Mouse (Mus musculus): ENCODE measurements at regions not wholly inside any gene's neighbourhood (a gene's known extent, or its start where the extent isn't known, plus 50 kb on each side); places are given as distances from the start of the nearest gene placed in this dataset.
"Not testable (repeated sequence)": the region's sequence is repeated elsewhere in the genome, so short reads cannot be mapped to it uniquely, and the experiment has no call there.

GRCm38 (mm10) chr12:70653971-70654370 is 171.3 kb upstream of the Frmd6 start:
- ATAC-seq (replicated peaks; ENCODE audit: insufficient number of reproducible peaks, low FRiP score, low TSS enrichment, poor library complexity, severe bottlenecking), result no peak

GRCm38 (mm10) chr12:70654546-70654945 is 170.8 kb upstream of the Frmd6 start:
- no peak for ATAC-seq (replicated peaks; ENCODE audit: insufficient number of reproducible peaks, low FRiP score, low TSS enrichment, poor library complexity, severe bottlenecking)

GRCm38 (mm10) chr12:70655411-70655811 is 169.9 kb upstream of the Frmd6 start:
- ATAC-seq (replicated peaks; ENCODE audit: insufficient number of reproducible peaks, low FRiP score, low TSS enrichment, poor library complexity, severe bottlenecking), result no peak

- no peak for ATAC-seq (replicated peaks; ENCODE audit: insufficient number of reproducible peaks, low FRiP score, low TSS enrichment, poor library complexity, severe bottlenecking)
These were observed 169.3 kb upstream of the Frmd6 start for GRCm38 (mm10) chr12:70655900-70656544.

GRCm38 (mm10) chr12:70656805-70657492 is 168.4 kb upstream of the Frmd6 start:
- no peak for ATAC-seq (replicated peaks; ENCODE audit: insufficient number of reproducible peaks, low FRiP score, low TSS enrichment, poor library complexity, severe bottlenecking)

GRCm38 (mm10) chr12:70657493-70657810 is 167.9 kb upstream of the Frmd6 start:
- no peak for ATAC-seq (replicated peaks; ENCODE audit: insufficient number of reproducible peaks, low FRiP score, low TSS enrichment, poor library complexity, severe bottlenecking)

- ATAC-seq (replicated peaks; ENCODE audit: insufficient number of reproducible peaks, low FRiP score, low TSS enrichment, poor library complexity, severe bottlenecking), result no peak
These were observed 167.2 kb upstream of the Frmd6 start for GRCm38 (mm10) chr12:70658106-70658505.

- no peak for ATAC-seq (replicated peaks; ENCODE audit: insufficient number of reproducible peaks, low FRiP score, low TSS enrichment, poor library complexity, severe bottlenecking)
These were observed 164.9 kb upstream of the Frmd6 start for GRCm38 (mm10) chr12:70660388-70660787.

GRCm38 (mm10) chr12:70668158-70668557 is 157.2 kb upstream of the Frmd6 start:
- not testable (repeated sequence) for ATAC-seq (replicated peaks; ENCODE audit: insufficient number of reproducible peaks, low FRiP score, low TSS enrichment, poor library complexity, severe bottlenecking)

- no peak for ATAC-seq (replicated peaks; ENCODE audit: insufficient number of reproducible peaks, low FRiP score, low TSS enrichment, poor library complexity, severe bottlenecking)
These were observed 153.2 kb upstream of the Frmd6 start for GRCm38 (mm10) chr12:70672115-70672514.

- no peak for ATAC-seq (replicated peaks; ENCODE audit: insufficient number of reproducible peaks, low FRiP score, low TSS enrichment, poor library complexity, severe bottlenecking)
These were observed 152.1 kb upstream of the Frmd6 start for GRCm38 (mm10) chr12:70673188-70673587.

- ATAC-seq (replicated peaks; ENCODE audit: insufficient number of reproducible peaks, low FRiP score, low TSS enrichment, poor library complexity, severe bottlenecking), result no peak
These were observed 151.2 kb upstream of the Frmd6 start for GRCm38 (mm10) chr12:70674144-70674543.

GRCm38 (mm10) chr12:70675846-70676245 is 149.5 kb upstream of the Frmd6 start:
- no peak for ATAC-seq (replicated peaks; ENCODE audit: insufficient number of reproducible peaks, low FRiP score, low TSS enrichment, poor library complexity, severe bottlenecking)

GRCm38 (mm10) chr12:70679701-70680425 is 145.5 kb upstream of the Frmd6 start:
- no peak for ATAC-seq (replicated peaks; ENCODE audit: insufficient number of reproducible peaks, low FRiP score, low TSS enrichment, poor library complexity, severe bottlenecking)

- no peak for ATAC-seq (replicated peaks; ENCODE audit: insufficient number of reproducible peaks, low FRiP score, low TSS enrichment, poor library complexity, severe bottlenecking)
These were observed 143.8 kb upstream of the Frmd6 start for GRCm38 (mm10) chr12:70681407-70681990.

GRCm38 (mm10) chr12:70684354-70684753 is 141.0 kb upstream of the Frmd6 start:
- no peak for ATAC-seq (replicated peaks; ENCODE audit: insufficient number of reproducible peaks, low FRiP score, low TSS enrichment, poor library complexity, severe bottlenecking)

- ATAC-seq (replicated peaks; ENCODE audit: insufficient number of reproducible peaks, low FRiP score, low TSS enrichment, poor library complexity, severe bottlenecking), result no peak
These were observed 139.9 kb upstream of the Frmd6 start for GRCm38 (mm10) chr12:70685432-70685831.

- ATAC-seq (replicated peaks; ENCODE audit: insufficient number of reproducible peaks, low FRiP score, low TSS enrichment, poor library complexity, severe bottlenecking), result no peak
These were observed 139.0 kb upstream of the Frmd6 start for GRCm38 (mm10) chr12:70686337-70686736.

- no peak for ATAC-seq (replicated peaks; ENCODE audit: insufficient number of reproducible peaks, low FRiP score, low TSS enrichment, poor library complexity, severe bottlenecking)
These were observed 138.3 kb upstream of the Frmd6 start for GRCm38 (mm10) chr12:70686971-70687370.

GRCm38 (mm10) chr12:70695162-70695561 is 130.2 kb upstream of the Frmd6 start:
- ATAC-seq (replicated peaks; ENCODE audit: insufficient number of reproducible peaks, low FRiP score, low TSS enrichment, poor library complexity, severe bottlenecking), result no peak

All from monocyte, adult 5-6 weeks (primary cell).